Mouse (Mus musculus): ENCODE data around the gene Foxn4.

GRCm38 (mm10) chr5:114306496-114306895 lies 32.9 kb upstream of the Foxn4 start:
- TF ChIP-seq CTCF (IDR thresholded peaks at IDR 0.05) (no peak), POLR2A (IDR thresholded peaks at IDR 0.05; ENCODE audit: insufficient read depth, low read depth, low read length) (no peak)

Measured in heart, adult 2 months (tissue).